Mouse (Mus musculus) kidney, embryonic 14.5 days (tissue): Measurements from ENCODE around the gene Gpr6. TPM values are rescaled to one million over a fixed set of nuclear protein-coding genes. Genes with fewer than 3 reads are reported as not detected.

Experiments used
- polyA plus RNA-seq: library from polyadenylated mRNA; unstranded; fragments of >200 nt; fragmentation: Nextera tagmentation; extraction: Ambion mirVana; gene quantifications from 2 replicates; pipeline ENCODE4 v1.2.1, GENCODE M21; 2014

The Gpr6 gene
- polyA plus RNA-seq, 1 experiment from 2014 or later, result not detected

Other genes with a start within 250 kb of the Gpr6 start
- 34.6 and 42.1 TPM in 2 replicates for gene Cdc40, start 189.0 kb downstream of the Gpr6 start, polyA plus RNA-seq
- gene Wasf1, start 188.8 kb downstream of the Gpr6 start, polyA plus RNA-seq, result 21.8 and 27.7 TPM in 2 replicates
- 10.1 and 15.3 TPM in 2 replicates for gene Fig4, start 231.0 kb upstream of the Gpr6 start, polyA plus RNA-seq
- 0.06 TPM in 1 of 2 replicates, not detected in the other for gene Ak9, start 231.7 kb upstream of the Gpr6 start, polyA plus RNA-seq